Mouse (Mus musculus): ENCODE measurements at regions not wholly inside any gene's neighbourhood (a gene's known extent, or its start where the extent isn't known, plus 50 kb on each side); places are given as distances from the start of the nearest gene placed in this dataset.
A peak's percentile ranks its signal among the peaks of the same experiment; 100 is the strongest.

- H3K9ac ChIP-seq (ENCODE audit: low read length): no peak overlapping the region
- H3K4me2 ChIP-seq (ENCODE audit: low read depth, severe bottlenecking): no peak overlapping the region
- H3K4me3 ChIP-seq (ENCODE audit: low read depth, low read length): no peak overlapping the region
- no peaks in the 10 kb centered on the region for H3K27me3 ChIP-seq (ENCODE audit: control insufficient read depth, insufficient read depth, low read length)
- DNase-seq (ENCODE audit: low spot score): no peak
- no peak for ATAC-seq (ENCODE audit: insufficient number of reproducible peaks, low FRiP score, low TSS enrichment, low read depth)
- WGBS: 89% methylated on average over 5 of the region's 5 CpGs
- H3K4me1 ChIP-seq (ENCODE audit: control insufficient read depth, insufficient read depth, low read length): no peaks in the 10 kb centered on the region
- H3K36me3 ChIP-seq (ENCODE audit: control insufficient read depth, insufficient read depth, low read length): no peaks in the 10 kb centered on the region
- no peak overlapping the region for H3K27ac ChIP-seq (replicated peaks; ENCODE audit: low read depth, low read length)
- H3K9me3 ChIP-seq (ENCODE audit: control insufficient read depth, low read length): no peaks in the 10 kb centered on the region
Observed at GRCm38 (mm10) chr10:126185410-126185809, 219.4 kb downstream of the Lrig3 start.

GRCm38 (mm10) chr10:126186086-126186485 is 220.1 kb downstream of the Lrig3 start:
- Histone ChIP-seq H3K4me3 (ENCODE audit: low read depth, low read length) (no peak overlapping the region), H3K4me2 (ENCODE audit: low read depth, severe bottlenecking) (no peak overlapping the region), H3K9me3 (ENCODE audit: control insufficient read depth, low read length) (no peaks in the 10 kb centered on the region), H3K4me1 (ENCODE audit: control insufficient read depth, insufficient read depth, low read length) (no peaks in the 10 kb centered on the region), H3K27me3 (ENCODE audit: control insufficient read depth, insufficient read depth, low read length) (no peaks in the 10 kb centered on the region), H3K36me3 (ENCODE audit: control insufficient read depth, insufficient read depth, low read length) (no peaks in the 10 kb centered on the region), H3K27ac (replicated peaks; ENCODE audit: low read depth, low read length) (no peak overlapping the region), H3K9ac (ENCODE audit: low read length) (no peak overlapping the region)
- DNase-seq (ENCODE audit: low spot score) (no peak), ATAC-seq (ENCODE audit: insufficient number of reproducible peaks, low FRiP score, low TSS enrichment, low read depth) (no peak)
- 90% methylated on average over 10 of the region's 10 CpGs for WGBS

- Histone ChIP-seq H3K9ac (ENCODE audit: low read length) (no peak overlapping the region), H3K9me3 (ENCODE audit: control insufficient read depth, low read length) (no peaks in the 10 kb centered on the region), H3K27me3 (ENCODE audit: control insufficient read depth, insufficient read depth, low read length) (no peaks in the 10 kb centered on the region), H3K36me3 (ENCODE audit: control insufficient read depth, insufficient read depth, low read length) (no peaks in the 10 kb centered on the region), H3K4me1 (ENCODE audit: control insufficient read depth, insufficient read depth, low read length) (no peaks in the 10 kb centered on the region), H3K4me3 (ENCODE audit: low read depth, low read length) (no peak overlapping the region), H3K4me2 (ENCODE audit: low read depth, severe bottlenecking) (no peak overlapping the region), H3K27ac (replicated peaks; ENCODE audit: low read depth, low read length) (no peak overlapping the region)
- DNase-seq (ENCODE audit: low spot score): peak; percentile 53
- peak; percentile 62 for ATAC-seq (ENCODE audit: insufficient number of reproducible peaks, low FRiP score, low TSS enrichment, low read depth)
- WGBS: 35% methylated on average over 10 of the region's 10 CpGs
Observed at GRCm38 (mm10) chr10:126189001-126189400, 223.0 kb downstream of the Lrig3 start.

Measured in limb, embryonic 11.5 days (tissue).